Mouse (Mus musculus) neural tube, embryonic 11.5 days (tissue): ENCODE data around the gene Rpl23. TPM values are rescaled to one million over a fixed set of nuclear protein-coding genes. Genes with fewer than 3 reads are reported as not detected.

Source experiments
- ATAC-seq: fragments of 200-750 bp; cut with Nextera tagmentation; 2 replicates; pipeline ENCODE4 v1.8.0; 2017; ENCODE audit warnings: moderate number of reproducible peaks, mild to moderate bottlenecking, moderate TSS enrichment, moderate library complexity; ENCODE audit not compliant: insufficient read depth, low FRiP score, low TSS enrichment
- DNase-seq: peaks from one replicate; pipeline ENCODE4 v3.0.0-alpha.2; 2015; ENCODE audit warnings: low spot score
- H3K27ac ChIP-seq: fragments of 300-500 bp; sonication (generic); 2 replicates; pipeline ENCODE4 v1.5.1; 2014; ENCODE audit warnings: low read depth, mild to moderate bottlenecking, low read length
- H3K27me3 ChIP-seq: fragments of 300-500 bp; sonication (generic); 2 replicates; pipeline ENCODE4 v1.6.1; 2014; ENCODE audit warnings: mild to moderate bottlenecking, low read length, mixed read lengths; ENCODE audit not compliant: control insufficient read depth, insufficient read depth
- H3K36me3 ChIP-seq: fragments of 300-500 bp; sonication (generic); 2 replicates; pipeline ENCODE4 v1.6.1; 2014; ENCODE audit warnings: mild to moderate bottlenecking, low read length, moderate library complexity, mixed read lengths; ENCODE audit not compliant: control insufficient read depth, insufficient read depth
- H3K4me1 ChIP-seq: fragments of 300-500 bp; sonication (generic); 2 replicates; pipeline ENCODE4 v1.6.1; 2014; ENCODE audit warnings: low read length, mixed read lengths; ENCODE audit not compliant: control insufficient read depth, insufficient read depth
- H3K4me2 ChIP-seq: fragments of 300-500 bp; sonication (generic); 2 replicates; pipeline ENCODE4 v1.6.1; 2014; ENCODE audit warnings: low read depth, mild to moderate bottlenecking, moderate library complexity
- H3K4me3 ChIP-seq: fragments of 300-500 bp; sonication (generic); 2 replicates; pipeline ENCODE4 v1.5.1; 2014; ENCODE audit warnings: low read depth, low read length
- H3K9ac ChIP-seq: fragments of 300-500 bp; sonication (generic); 2 replicates; pipeline ENCODE4 v1.6.1; 2014; ENCODE audit warnings: mild to moderate bottlenecking, low read length
- H3K9me3 ChIP-seq: fragments of 300-500 bp; sonication (generic); 2 replicates; pipeline ENCODE4 v1.6.1; 2016; ENCODE audit warnings: low read length; ENCODE audit not compliant: control insufficient read depth
- WGBS: fragments of 180-500 bp; shearing (Covaris S2); extraction: QIAGEN DNeasy Blood & Tissue Kit; methylation state at CpG from one replicate; pipeline ENCODE4 v1.1.7; 2014; 5-methylcytosine and 5-hydroxymethylcytosine counted together
- polyA plus RNA-seq: library from polyadenylated mRNA; unstranded; fragments of >200 nt; fragmentation: Nextera tagmentation; extraction: Ambion mirVana; gene quantifications from 2 replicates; pipeline ENCODE4 v1.2.1, GENCODE M21; 2014

Rpl23 gene
- polyA plus RNA-seq, 1 experiment from 2014 or later: 457 TPM

GRCm38 (mm10) chr11:97824895-97825294 is 42.7 kb upstream of the Rpl23 start:
- WGBS: 73% methylated on average over 6 of the region's 6 CpGs
- H3K4me2 ChIP-seq: no peak overlapping the region
- peaks cover 2% of the 10 kb centered on the region; the same call in 1 of the 2 replicates for H3K36me3 ChIP-seq
- no peak overlapping the region for H3K27ac ChIP-seq
- ATAC-seq (no peak), DNase-seq (no peak)
- no peak overlapping the region for H3K4me3 ChIP-seq
- no peaks in the 10 kb centered on the region for H3K9me3 ChIP-seq
- H3K27me3 ChIP-seq: no peaks in the 10 kb centered on the region
- no peak overlapping the region for H3K9ac ChIP-seq
- no peaks in the 10 kb centered on the region for H3K4me1 ChIP-seq

- no peak overlapping the region for H3K27ac ChIP-seq
- H3K4me3 ChIP-seq: no peak overlapping the region
- no peak for ATAC-seq
- peaks cover 2% of the 10 kb centered on the region; the same call in 1 of the 2 replicates for H3K36me3 ChIP-seq
- H3K9me3 ChIP-seq: no peaks in the 10 kb centered on the region
- no peaks in the 10 kb centered on the region for H3K4me1 ChIP-seq
- no peak overlapping the region for H3K9ac ChIP-seq
- no peak overlapping the region for H3K4me2 ChIP-seq
- no peaks in the 10 kb centered on the region for H3K27me3 ChIP-seq
- DNase-seq: no peak
- 96% methylated on average over 11 of the region's 11 CpGs for WGBS
These were observed 41.9 kb upstream of the Rpl23 start for GRCm38 (mm10) chr11:97824168-97824567.

- H3K36me3 ChIP-seq: peaks cover 2% of the 10 kb centered on the region; the same call in 1 of the 2 replicates
These were observed 40.8 kb upstream of the Rpl23 start for GRCm38 (mm10) chr11:97822840-97823603.

GRCm38 (mm10) chr11:97821401-97822064 is 39.3 kb upstream of the Rpl23 start:
- peaks cover 2% of the 10 kb centered on the region; the same call in 1 of the 2 replicates for H3K36me3 ChIP-seq
- DNase-seq: no peak
- peaks cover 18% of the 10 kb centered on the region for H3K4me1 ChIP-seq
- no peak for ATAC-seq
- H3K4me2 ChIP-seq: no peak overlapping the region
- no peak overlapping the region for H3K9ac ChIP-seq
- no peak overlapping the region for H3K4me3 ChIP-seq
- no peaks in the 10 kb centered on the region for H3K9me3 ChIP-seq
- H3K27me3 ChIP-seq: no peaks in the 10 kb centered on the region
- H3K27ac ChIP-seq: no peak overlapping the region
- 97% methylated on average over 8 of the region's 8 CpGs for WGBS

More at GRCm38 (mm10) chr11:97822840-97823603, 40.8 kb upstream of the Rpl23 start:
- 79% methylated on average over 20 of the region's 20 CpGs for WGBS
- no peak for DNase-seq
- no peaks in the 10 kb centered on the region for H3K27me3 ChIP-seq
- H3K4me2 ChIP-seq: no peak overlapping the region
- H3K9me3 ChIP-seq: no peaks in the 10 kb centered on the region
- ATAC-seq: no peak
- H3K27ac ChIP-seq: no peak overlapping the region
- no peak overlapping the region; the same call in 1 of the 2 replicates for H3K9ac ChIP-seq
- H3K4me1 ChIP-seq: peaks cover 10% of the 10 kb centered on the region
- no peak overlapping the region for H3K4me3 ChIP-seq

GRCm38 (mm10) chr11:97820840-97821239 is 38.6 kb upstream of the Rpl23 start:
- peaks cover 2% of the 10 kb centered on the region; the same call in 1 of the 2 replicates for H3K36me3 ChIP-seq
- H3K9me3 ChIP-seq: no peaks in the 10 kb centered on the region
- ATAC-seq (no peak), DNase-seq (no peak)
- no peaks in the 10 kb centered on the region for H3K27me3 ChIP-seq
- H3K4me2 ChIP-seq: no peak overlapping the region
- H3K4me3 ChIP-seq: no peak overlapping the region
- H3K9ac ChIP-seq: no peak overlapping the region
- H3K4me1 ChIP-seq: peaks cover 18% of the 10 kb centered on the region
- no peak overlapping the region for H3K27ac ChIP-seq
- WGBS: 75% methylated on average over 4 of the region's 4 CpGs

- Histone ChIP-seq H3K27ac (no peak overlapping the region), H3K27me3 (no peaks in the 10 kb centered on the region), H3K36me3 (no peaks in the 10 kb centered on the region; the same call in 1 of the 2 replicates), H3K4me3 (no peak overlapping the region), H3K9me3 (no peaks in the 10 kb centered on the region), H3K9ac (no peak overlapping the region), H3K4me2 (no peak overlapping the region), H3K4me1 (peaks cover 21% of the 10 kb centered on the region)
- DNase-seq: no peak
- 72% methylated on average over 5 of the region's 5 CpGs for WGBS
- ATAC-seq: no peak
These were observed 37.7 kb upstream of the Rpl23 start for GRCm38 (mm10) chr11:97819923-97820322.

GRCm38 (mm10) chr11:97819102-97819501 is 36.9 kb upstream of the Rpl23 start:
- Histone ChIP-seq H3K4me2 (no peak overlapping the region), H3K27ac (no peak overlapping the region), H3K36me3 (no peaks in the 10 kb centered on the region; the same call in 1 of the 2 replicates), H3K9ac (peak overlapping the region; percentile 68), H3K27me3 (no peaks in the 10 kb centered on the region), H3K9me3 (no peaks in the 10 kb centered on the region), H3K4me1 (peaks cover 23% of the 10 kb centered on the region), H3K4me3 (no peak overlapping the region)
- no peak for ATAC-seq
- 68% methylated on average over 4 of the region's 4 CpGs for WGBS
- DNase-seq: no peak

GRCm38 (mm10) chr11:97818571-97818970 is 36.3 kb upstream of the Rpl23 start:
- ATAC-seq (peak; percentile 55; the same call in 1 of the 2 replicates), DNase-seq (peak; percentile 81)
- Histone ChIP-seq H3K27me3 (no peaks in the 10 kb centered on the region), H3K27ac (peak overlapping the region; percentile 84), H3K9ac (peak overlapping the region; percentile 68), H3K4me1 (peaks cover 25% of the 10 kb centered on the region), H3K36me3 (no peaks in the 10 kb centered on the region; the same call in 1 of the 2 replicates), H3K4me2 (peak overlapping the region; percentile 4; the same call in 1 of the 2 replicates), H3K9me3 (no peaks in the 10 kb centered on the region), H3K4me3 (no peak overlapping the region)
- 7% methylated on average over 4 of the region's 4 CpGs for WGBS
